Mouse (Mus musculus): ENCODE data around the gene Fpgt. TPM values are rescaled to one million over a fixed set of nuclear protein-coding genes. Genes with fewer than 3 reads are reported as not detected.

Gene Fpgt
- 53.2 TPM for polyA plus RNA-seq (2017; shearing (Covaris generic))

DNA sequence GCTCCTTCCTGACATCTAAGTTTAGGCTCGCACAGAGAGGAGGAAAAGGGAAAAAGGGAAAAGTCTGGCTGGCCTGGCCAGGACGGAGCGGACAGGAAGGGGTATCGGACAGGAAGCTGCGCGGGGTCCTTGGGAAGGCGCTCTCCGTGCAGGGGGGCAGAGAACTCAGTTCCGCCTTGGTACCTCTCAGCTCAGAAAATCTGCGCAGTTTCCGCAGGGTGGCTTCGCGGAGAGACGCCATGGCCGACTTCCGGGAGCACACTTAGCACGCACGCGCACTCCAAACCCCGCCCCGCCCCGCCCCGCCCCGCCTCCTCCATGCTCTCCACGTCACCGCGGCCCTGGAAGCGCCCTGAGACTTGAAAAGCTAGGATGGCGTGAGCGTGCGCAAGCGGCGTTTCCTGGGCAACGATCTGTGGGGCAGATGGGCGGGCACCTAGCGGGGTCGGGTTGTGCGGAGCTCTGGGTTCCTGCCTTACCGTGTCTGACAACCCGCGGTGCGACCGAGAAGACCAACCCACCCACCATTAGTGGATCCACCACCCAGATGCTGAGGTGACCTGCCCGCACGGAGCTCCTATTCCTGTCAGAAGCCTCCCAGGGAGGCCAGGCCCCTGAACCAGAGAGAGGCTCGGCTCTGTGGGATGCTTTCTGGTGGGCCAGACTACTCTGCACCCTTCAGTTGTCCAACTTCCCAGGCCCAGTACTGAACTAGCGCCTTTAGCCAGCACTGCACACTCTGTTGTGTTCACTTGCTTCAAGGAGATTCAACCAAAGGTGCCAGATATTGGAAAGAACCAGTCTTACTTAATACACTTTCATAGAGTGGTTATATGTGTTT is at the start of gene Fpgt, which contains the start of gene Lrriq3:
Gene Fpgt, minus strand, starts transcription at position 288 of the 841 bp plus-strand sequence.
Gene Lrriq3, plus strand, starts transcription at position 319 of the 841 bp plus-strand sequence.

DNA sequence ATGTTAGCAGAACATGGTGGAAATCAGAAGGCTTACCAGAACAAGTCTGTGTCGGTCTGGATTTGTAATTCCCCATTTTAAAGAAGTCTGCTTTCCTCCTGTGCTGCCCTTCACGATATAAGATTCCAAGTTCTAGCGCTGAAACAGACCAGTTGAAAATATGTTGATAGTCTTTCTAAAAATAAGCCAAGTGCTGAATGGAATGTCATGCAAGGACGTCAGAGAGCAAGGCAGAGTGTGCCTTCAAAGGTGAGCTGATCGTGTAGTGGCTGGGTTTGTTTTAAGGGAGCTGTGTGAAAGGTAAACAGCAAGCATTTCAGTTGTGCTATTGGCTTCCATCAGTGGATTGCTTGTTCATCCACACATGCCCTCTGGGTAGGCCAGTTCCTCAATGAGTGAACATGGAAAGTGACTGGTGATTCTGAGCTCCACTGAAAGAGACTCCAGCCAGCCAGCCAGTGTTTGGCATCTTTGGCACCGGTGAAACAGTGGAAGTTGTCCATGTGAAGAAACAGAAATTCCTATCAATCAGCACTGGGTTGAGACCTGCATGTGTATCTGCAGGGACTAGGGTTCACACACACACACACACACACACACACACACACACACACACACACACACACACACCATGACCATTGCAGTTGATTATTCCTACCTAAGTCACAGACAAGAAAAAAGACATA is 37.8 kb downstream of the Fpgt start, which contains the start of gene Tnni3k:
Gene Tnni3k, minus strand, starts transcription at position 177 of the 686 bp plus-strand sequence.

Other genes with a start within 250 kb of the Fpgt start
- gene Tnni3k, start 38.0 kb downstream of the Fpgt start, polyA plus RNA-seq (2017; shearing (Covaris generic)) = not detected
- gene Lrriq3, start within 50 bp of the Fpgt start, polyA plus RNA-seq (2017; shearing (Covaris generic)) = 0.17 TPM